Mouse (Mus musculus) thymus, postnatal 4 days (tissue): Measurements from ENCODE around the gene Klf4.

ENCODE experiments used
- DNase-seq: peaks from one replicate; pipeline ENCODE4 v3.0.0; 2021

Klf4 gene

DNA sequence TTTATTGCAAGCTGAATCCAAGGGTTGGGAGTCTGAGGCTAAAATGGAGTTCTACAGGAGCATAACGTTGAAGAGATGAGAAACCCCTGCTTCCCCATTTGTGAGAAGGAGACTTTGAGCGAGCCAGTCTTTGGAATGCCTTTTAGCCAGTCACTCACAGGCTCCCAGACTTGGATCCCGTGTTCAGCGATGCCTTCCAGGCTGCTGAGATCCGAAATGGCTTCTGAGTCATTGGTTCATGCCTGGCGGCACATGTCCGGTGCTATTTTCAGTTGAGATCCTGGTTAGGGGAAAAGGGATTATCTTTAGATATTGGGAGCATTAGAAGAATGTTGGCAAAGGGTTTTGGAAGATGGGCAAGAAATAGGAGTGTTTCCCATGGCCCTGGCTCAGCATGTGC lies 14.8 kb downstream of the Klf4 start:
- no peak for DNase-seq

- no peak for DNase-seq
These were observed 16.2 kb downstream of the Klf4 start for GRCm38 (mm10) chr4:55516048-55516447.

GRCm38 (mm10) chr4:55514733-55515176 lies 17.5 kb downstream of the Klf4 start:
- DNase-seq, result peak; percentile 78

DNA sequence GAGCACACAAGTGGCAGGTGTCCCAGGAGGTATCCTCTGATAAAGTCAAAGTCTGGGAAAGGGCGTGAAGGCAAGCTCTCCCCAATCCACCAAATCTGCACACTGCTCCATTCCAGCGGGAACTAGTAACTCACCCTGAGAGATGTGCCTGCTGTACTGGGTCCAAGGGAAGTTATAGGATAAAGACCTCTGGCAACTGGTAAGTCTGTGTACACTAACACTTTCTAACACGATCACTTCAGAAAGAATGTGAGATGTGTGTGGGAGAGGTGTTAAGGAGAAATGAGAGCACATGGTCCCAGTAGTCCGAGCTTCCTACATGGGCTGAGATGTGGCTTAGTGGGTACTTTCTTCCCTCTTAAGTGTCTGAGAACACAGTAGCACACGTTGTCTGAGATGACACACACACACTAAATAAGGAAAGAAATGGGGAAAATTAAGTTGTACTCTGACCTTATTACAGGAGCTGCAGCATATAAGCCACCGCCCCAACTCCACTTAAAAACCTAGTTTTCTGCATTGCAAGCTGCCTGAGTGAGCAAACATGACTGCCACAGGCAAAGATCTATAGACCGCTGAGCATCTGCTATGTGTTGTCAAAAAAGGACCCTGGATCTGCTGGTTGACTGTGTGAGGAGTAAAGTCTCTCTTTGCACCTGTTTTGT lies 18.5 kb downstream of the Klf4 start:
- DNase-seq, result no peak

- no peak for DNase-seq
These were observed 20.9 kb downstream of the Klf4 start for GRCm38 (mm10) chr4:55511389-55511788.

- no peak for DNase-seq
These were observed 23.6 kb downstream of the Klf4 start for GRCm38 (mm10) chr4:55508712-55509111.

DNA sequence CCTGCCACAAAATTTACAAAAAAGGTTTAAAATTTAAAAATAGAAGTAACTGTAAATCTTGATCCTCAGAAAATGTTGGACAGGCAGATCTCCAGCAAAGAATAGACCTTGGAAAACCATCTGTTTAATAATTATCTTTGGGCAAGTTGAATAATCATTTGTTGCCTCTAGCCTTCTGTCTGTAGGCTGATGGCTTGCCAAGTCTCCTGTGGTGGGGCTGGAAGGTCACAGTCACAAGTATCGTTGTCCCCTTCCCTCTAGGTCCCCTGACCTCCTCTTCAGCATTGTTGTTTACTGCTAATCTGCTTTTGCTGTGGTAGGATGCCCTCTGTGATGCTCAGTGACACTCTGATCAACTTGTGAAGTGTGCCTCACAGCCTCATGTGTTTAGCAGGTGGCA lies 33.6 kb downstream of the Klf4 start:
- DNase-seq, result no peak

GRCm38 (mm10) chr4:55496416-55496815 lies 35.9 kb downstream of the Klf4 start:
- DNase-seq, result no peak

- no peak for DNase-seq
These were observed 39.0 kb downstream of the Klf4 start for GRCm38 (mm10) chr4:55493261-55493660.

GRCm38 (mm10) chr4:55489328-55489727 lies 42.9 kb downstream of the Klf4 start:
- DNase-seq, result no peak

DNA sequence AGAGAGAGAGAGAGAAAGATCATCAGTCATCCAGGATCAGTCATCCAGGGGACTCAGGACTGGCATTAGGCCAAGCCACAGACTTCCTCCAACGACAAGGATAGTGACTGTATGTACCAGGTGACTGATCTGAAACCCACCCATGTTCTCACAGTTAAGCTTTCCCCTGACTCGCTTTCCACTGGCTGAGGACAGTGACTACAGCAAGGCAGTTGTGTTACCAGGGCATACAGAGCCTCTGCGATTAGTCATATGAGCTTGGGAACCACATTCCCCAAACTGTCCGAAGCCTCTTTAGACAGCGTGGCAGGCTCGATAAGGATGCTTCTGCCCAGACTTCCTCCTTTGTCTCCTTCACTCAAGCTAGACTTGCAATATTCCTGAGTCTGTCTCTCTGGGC lies 43.7 kb downstream of the Klf4 start:
- DNase-seq, result no peak

DNA sequence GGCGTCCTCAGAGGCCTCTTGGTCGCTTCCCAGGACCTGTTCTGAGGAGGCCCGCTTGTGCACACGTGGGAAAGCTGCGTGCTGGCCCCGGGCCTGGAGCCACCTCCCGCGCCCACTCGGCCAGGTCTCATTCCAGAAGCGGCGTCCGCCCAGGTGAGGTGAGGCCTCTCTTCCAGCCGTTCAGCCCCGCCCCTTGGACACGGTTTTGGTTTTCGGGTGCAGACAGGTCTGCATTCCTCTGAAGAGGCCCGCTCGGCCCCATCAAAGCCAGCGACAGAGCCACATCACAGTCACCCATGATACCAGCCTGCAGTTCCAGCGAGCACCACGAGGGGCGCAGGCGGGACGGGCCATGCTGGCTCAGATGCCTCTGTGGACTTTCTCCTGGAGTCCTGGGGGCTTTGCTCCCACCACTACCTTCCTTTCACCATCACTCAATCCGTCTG lies 51.9 kb downstream of the Klf4 start:
- peak; percentile 92 for DNase-seq

DNA sequence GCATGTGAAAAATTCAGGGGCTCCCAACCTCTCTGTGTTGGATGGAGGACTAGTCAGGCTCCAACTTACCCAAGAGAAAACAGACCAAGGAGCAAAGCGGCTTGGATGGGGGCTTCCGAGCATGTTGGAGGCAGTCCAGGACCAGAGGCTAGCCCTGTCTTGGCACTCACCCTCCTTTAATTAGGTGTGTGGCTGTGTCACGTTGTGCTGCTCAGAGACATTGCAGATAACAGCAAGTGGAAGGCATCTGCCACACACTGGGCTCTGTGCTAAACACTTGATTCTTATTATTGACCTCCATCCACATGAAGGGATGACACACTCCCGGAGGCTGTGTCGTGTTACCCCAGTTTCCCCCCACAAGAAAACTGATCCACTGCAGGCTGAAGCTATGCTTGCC lies 53.9 kb downstream of the Klf4 start:
- no peak for DNase-seq

DNA sequence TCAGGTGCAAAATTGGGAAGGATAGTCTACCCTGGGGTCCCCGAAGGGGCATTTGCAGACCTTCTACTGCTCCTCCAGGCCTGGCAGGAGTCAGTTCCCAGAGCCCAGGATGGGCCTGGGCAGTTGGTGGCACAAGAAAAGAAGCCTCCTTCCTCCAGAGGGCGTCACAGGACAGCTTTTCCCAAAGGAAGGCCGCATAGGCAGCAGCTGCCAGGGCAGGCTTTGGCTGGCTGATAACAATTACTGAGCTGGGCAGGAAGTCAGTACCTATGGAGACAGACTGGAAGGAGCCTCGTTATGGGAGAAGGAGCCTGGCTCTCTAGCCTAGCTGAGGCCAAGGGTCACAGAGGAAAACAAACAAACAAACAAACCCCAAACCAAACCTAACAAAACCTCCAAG lies 54.3 kb downstream of the Klf4 start:
- DNase-seq, result peak; percentile 44

DNA sequence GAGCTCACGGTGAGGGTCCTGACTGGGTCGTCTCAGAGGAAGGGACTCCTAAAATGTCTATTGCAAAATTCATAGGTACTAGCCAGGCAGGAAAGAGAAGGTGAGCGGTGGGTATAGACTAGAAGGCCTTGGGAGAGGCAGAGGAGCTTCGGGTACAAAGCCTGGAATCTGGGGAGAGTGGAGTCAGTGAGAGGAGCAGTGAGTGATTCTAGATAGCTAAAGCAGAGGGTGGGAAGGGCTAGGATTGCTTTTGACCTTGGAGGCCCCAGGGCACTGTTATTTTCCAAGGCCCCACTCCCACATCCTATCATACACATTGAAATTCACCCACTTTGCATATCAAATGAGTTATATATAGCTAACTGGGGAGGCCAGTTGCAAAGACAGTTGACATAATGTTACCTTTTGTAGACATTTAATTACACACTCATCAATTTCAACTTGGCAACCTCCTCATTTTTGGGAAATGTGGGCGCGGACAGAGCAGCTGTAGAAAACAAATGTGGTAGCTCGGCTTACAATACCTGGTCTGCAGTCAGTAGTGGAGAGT lies 55.0 kb downstream of the Klf4 start:
- DNase-seq, result no peak
